Mouse (Mus musculus) embryonic stem cell, embryonic (primary cell): Measurements from ENCODE around the gene Gm17606.

ENCODE experiments used
- CTCF ChIA-PET, 4 experiments: fragments of 300-600 bp in 2 of 4; fragments of 350-600 bp in 2 of 4; sonication (Branson Sonifier 250); formaldehyde crosslinking; loops; one replicate each; lab custom pipeline; 2022; ENCODE audit warnings: inconsistent platforms in 2 of 4; lab: Charles Lee
- POLR2A ChIA-PET, 4 experiments: fragments of 300-600 bp in 2 of 4; fragments of 350-600 bp in 2 of 4; sonication (Branson Sonifier 250); formaldehyde crosslinking; loops; one replicate each; lab custom pipeline; 2022; ENCODE audit warnings: antibody characterized with exemption in 4 of 4, inconsistent platforms in 1 of 4; lab: Charles Lee

Gm17606 gene

GRCm38 (mm10) chr14:54640946-54641304 lies at the start of gene Gm17606:
Gene Gm17606, plus strand, starts transcription at chr14:54640952.
- ChIA-PET CTCF (interaction anchor here in 3 of 4 experiments (0.6 to 4.2 kb wide), 18 partner anchors 8 to 1673 kb away, joined by 3 to 77 read pairs (median 4); partner anchors contain the start of genes 1700123O20Rik (in 1 of the 3) and Haus4 (in 1 of the 3)), POLR2A (interaction anchor here in 3 of 4 experiments (0.6 to 3.6 kb wide), 14 partner anchors 10 to 162 kb away, joined by 3 to 38 read pairs (median 5); partner anchors contain the start of genes Psmb5 (in 2 of the 3), 1700123O20Rik (in 1 of the 3), Acin1 (in 1 of the 3) and Haus4 (in 1 of the 3))

DNA sequence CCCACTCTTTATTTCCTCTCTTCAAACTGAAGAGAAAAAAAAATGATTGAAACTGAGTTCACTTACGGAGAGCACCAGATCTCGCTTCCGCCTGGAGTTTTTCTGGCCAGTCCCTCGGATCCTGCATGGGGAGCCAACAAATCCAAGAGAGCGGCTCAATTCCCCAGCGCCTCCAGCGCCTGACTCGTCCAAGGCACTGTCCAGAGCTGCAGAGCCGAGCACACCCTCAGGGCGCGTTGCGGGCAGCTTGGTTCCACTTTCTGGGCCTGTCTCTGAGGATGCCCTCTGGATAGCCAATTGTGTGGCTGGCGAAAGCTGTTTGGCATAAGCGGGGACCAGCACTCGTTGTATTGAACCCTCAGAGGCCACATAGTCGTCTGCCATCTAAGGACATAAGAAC lies 49.7 kb upstream of the Gm17606 start:
- ChIA-PET CTCF (interaction anchor here in 2 of 4 experiments (0.7 to 2.7 kb wide), 10 partner anchors 9 to 67 kb away, joined by 3 to 12 read pairs (median 4); partner anchors contain the start of gene Haus4 (in 1 of the 2)), POLR2A (interaction anchor here in 3 of 4 experiments (0.7 to 67.6 kb wide), 16 partner anchors 9 to 45 kb away, joined by 3 to 2028 read pairs (median 5); partner anchors contain the start of genes 4931414P19Rik (in 2 of the 3), Ajuba (in 2 of the 3), Haus4 (in 2 of the 3) and Psmb5 (in 1 of the 3))

DNA sequence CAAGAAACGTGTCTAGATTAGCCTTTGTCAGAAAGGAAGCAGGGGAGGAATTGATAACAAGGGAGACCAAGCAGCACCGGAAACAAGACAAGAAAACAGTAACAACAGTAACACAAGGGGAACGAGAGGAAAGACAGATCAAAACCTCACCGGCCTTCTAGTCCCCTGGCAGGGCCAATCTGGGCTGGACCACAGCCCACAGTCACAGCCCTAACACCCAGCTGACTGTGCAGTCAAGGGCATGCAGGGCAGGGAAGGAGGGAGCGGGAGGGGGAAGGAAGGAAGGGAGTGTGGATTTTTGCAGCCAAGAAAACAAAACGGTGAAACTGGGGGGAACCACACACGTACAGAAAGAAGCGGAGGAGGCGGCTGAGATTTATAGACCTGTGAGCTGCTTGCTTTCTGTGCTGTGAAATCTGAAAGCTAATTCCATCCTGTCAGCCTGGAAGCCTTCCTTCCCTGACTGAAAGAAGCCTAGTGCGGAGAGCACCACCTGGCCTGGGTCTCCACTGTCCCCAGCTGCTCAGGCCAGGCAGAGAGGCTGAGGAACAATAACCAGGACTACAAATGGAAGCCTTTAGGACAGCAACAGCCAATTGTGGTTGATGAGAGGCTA lies 48.3 kb upstream of the Gm17606 start:
- ChIA-PET CTCF (interaction anchor here (0.6 to 3.8 kb wide), 12 partner anchors 8 to 139 kb away, joined by 3 to 30 read pairs (median 4); no protein-coding TSS in a partner anchor), POLR2A (interaction anchor here in 3 of 4 experiments (0.6 to 67.6 kb wide), 11 partner anchors 9 to 67 kb away, joined by 3 to 2028 read pairs (median 5); partner anchors contain the start of genes 4931414P19Rik (in 2 of the 3), Haus4 (in 2 of the 3) and Ajuba (in 1 of the 3))

DNA sequence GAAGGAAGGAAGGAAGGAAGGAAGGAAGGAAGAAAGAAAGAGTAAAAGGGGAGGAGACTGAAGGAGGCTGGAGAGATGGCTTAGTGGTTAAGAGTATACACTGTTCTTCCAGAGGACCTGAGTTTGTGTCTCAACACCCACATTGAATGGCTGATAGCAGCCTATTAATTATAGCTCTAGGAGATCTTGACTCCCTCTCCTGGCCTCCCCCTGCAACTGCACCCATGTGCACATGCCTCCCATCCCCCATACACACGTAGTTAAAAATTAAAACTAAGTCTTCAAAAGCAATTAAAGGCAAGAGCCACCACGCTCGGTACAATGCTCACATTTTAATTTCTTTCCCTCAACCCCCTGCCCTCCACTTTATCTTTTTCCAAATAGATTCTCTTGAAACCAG lies 46.7 kb upstream of the Gm17606 start:
- POLR2A ChIA-PET: interaction anchor here (0.6 to 67.6 kb wide), 29 partner anchors 9 to 552 kb away, joined by 3 to 2028 read pairs (median 6); partner anchors contain the start of genes Haus4 (in 3 of the 4), 4931414P19Rik (in 2 of the 4), Ajuba (in 1 of the 4) and Cdh24 (in 1 of the 4)
- CTCF ChIA-PET: interaction anchor here (0.6 to 3.8 kb wide), 29 partner anchors 10 to 366 kb away, joined by 3 to 30 read pairs (median 5); partner anchors contain the start of genes Haus4 (in 3 of the 4), Prmt5 (in 1 of the 4) and Slc7a7 (in 1 of the 4)

DNA sequence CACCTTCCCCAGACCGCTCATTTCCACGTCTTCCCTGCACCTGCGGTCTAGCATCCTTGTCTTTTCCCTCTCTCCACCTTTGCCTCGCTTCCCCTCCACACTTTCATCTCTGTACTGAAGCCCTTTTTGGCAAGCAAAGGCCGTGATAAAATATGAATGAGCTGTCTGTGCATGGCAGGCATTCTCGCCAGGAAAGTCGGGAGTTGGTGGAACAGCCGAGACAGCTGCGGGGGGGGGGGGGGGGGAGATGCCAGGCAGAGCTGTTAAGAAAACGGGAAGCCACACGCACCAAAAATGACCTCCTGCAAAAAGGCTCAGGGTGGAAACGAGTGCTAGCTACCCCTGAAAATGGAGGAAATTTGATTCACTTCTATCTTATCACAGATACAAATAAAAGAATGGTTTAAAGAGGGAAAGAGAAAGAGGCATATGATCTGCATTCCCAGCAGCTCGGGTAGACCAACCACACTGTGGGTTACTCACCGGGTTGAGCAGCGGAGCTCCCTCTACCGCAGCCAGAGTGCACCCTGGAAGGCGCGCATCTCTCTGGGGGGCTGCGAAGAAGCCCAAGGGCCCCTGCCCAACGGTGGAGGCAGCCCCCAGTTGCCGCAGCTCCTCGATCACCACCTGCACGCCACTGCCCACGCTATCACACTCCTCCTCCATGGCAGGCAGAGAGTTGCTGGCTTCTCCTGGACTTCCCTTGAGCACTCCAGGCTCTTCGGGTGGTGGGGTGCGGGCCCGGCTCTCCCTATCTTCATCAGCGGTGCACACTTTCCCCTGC lies 45.9 kb upstream of the Gm17606 start:
- POLR2A ChIA-PET: interaction anchor here (0.5 to 67.6 kb wide), 45 partner anchors 8 to 481 kb away, joined by 3 to 2028 read pairs (median 5); partner anchors contain the start of genes 4931414P19Rik (in 3 of the 4), Haus4 (in 3 of the 4), Psmb5 (in 3 of the 4) and 1700123O20Rik (in 2 of the 4)
- CTCF ChIA-PET: interaction anchor here in 3 of 4 experiments (0.5 to 3.8 kb wide), 43 partner anchors 11 to 367 kb away, joined by 3 to 30 read pairs (median 5); partner anchors contain the start of genes Haus4 (in 3 of the 3), 4931414P19Rik (in 1 of the 3), Cdh24 (in 1 of the 3) and Gm17606 (in 1 of the 3)

DNA sequence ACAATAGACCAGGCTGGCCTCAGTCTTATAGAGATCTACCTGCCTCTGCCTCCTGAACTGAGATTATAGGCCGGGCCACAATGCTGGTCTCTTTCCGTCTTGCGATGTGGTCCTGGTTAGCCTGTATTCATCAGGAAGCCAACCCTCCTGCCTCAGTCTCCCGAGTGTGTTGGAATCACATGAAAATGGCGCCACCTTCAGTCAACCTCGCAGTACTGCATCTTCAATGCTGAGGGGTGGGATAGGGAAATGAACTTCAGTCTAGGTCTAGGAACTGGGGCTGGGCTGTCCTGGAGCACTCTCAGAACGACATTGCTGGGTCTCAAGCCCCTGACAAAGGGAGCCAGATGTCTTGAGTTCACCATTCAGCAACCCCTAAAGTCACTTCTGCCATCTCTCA lies 43.7 kb upstream of the Gm17606 start:
- POLR2A ChIA-PET: interaction anchor here in 1 of 4 experiments (1.0 to 67.6 kb wide), 3 partner anchors 9 to 35 kb away, joined by 3 to 2028 read pairs (median 4); partner anchors contain the start of genes Ajuba, Haus4 and Psmb5
- CTCF ChIA-PET: interaction anchor here in 1 of 4 experiments (0.7 kb wide), 1 partner anchor 14 kb away, joined by 3 read pairs; no protein-coding TSS in a partner anchor

DNA sequence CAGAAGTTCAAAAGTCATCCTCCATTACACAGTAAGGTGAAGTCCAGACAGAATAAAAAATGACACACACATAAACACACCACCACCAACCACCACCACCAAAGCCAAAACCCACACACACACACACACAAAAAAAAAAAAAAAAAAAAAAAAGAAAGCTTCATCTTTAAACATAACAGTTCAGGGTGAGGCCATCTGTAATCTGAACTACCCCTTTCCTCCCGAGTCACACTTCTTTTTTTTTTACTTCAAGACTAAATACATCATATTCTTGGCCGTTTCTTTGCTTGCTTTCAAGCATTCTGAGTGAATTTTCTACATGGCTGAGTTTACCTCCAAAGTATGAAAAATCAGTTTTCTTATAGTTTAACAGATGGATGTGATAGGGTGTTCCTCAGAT lies 39.2 kb upstream of the Gm17606 start:
- POLR2A ChIA-PET: interaction anchor here in 2 of 4 experiments (0.6 to 67.6 kb wide), 6 partner anchors 11 to 858 kb away, joined by 3 to 2028 read pairs (median 4); partner anchors contain the start of genes Ajuba (in 1 of the 2), Haus4 (in 1 of the 2) and Psmb5 (in 1 of the 2)

DNA sequence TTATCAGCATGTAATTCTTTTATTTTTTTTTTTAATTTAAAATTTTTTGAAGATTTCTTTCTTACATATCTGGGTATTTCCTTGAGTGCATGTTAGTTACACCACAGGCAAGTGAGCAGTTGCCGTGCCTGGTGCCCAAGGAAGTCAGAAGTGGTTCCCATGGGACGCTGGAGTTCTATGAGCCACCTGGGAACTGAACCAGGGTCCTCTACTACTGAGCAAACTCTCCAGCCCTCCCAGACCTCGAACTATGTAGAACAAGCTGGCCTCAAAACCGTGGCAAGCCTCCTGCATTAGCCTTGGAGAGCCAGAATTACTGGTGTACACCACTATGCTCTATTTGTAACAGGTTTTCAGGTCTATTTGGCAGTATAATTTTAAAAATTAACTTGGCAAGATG lies 38.1 kb upstream of the Gm17606 start:
- POLR2A ChIA-PET: interaction anchor here in 2 of 4 experiments (0.6 to 67.6 kb wide), 7 partner anchors 8 to 40 kb away, joined by 3 to 2028 read pairs (median 12); partner anchors contain the start of genes Ajuba (in 1 of the 2) and Haus4 (in 1 of the 2)
- CTCF ChIA-PET: interaction anchor here in 2 of 4 experiments (0.5 to 1.6 kb wide), 4 partner anchors 15 to 412 kb away, joined by 3 read pairs; no protein-coding TSS in a partner anchor

More for the DNA sequence above, 39.2 kb upstream of the Gm17606 start:
- CTCF ChIA-PET: interaction anchor here in 2 of 4 experiments (0.6 to 1.5 kb wide), 3 partner anchors 11 to 50 kb away, joined by 3 read pairs; no protein-coding TSS in a partner anchor

- ChIA-PET CTCF (interaction anchor here in 3 of 4 experiments (0.6 to 1.6 kb wide), 5 partner anchors 14 to 510 kb away, joined by 3 to 4 read pairs (median 3); no protein-coding TSS in a partner anchor), POLR2A (interaction anchor here in 3 of 4 experiments (0.7 to 67.6 kb wide), 15 partner anchors 8 to 83 kb away, joined by 3 to 2028 read pairs (median 6); partner anchors contain the start of genes 1700123O20Rik (in 2 of the 3), Acin1 (in 2 of the 3), Psmb5 (in 2 of the 3) and Ajuba (in 1 of the 3))
Observed at GRCm38 (mm10) chr14:54603038-54603654, 37.6 kb upstream of the Gm17606 start.

DNA sequence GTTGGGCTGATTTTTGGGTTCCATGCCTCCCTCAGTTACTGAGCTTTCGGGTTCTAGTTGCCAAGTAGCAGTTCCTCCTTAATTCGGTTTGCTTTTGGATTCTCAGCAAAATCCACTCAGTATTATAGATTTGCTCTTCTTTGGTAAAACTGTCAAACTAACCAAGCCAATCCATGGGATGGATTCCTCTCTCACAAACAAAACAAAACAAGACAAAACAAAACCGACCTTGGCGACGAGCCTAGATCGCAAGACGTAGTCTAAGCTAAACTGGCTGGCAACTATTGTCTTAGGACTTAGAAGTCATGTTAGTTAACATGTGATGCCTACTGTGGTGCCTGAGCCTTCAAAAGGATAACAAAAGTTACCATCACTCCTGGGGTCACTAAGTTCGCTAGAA lies 37.1 kb upstream of the Gm17606 start:
- CTCF ChIA-PET: interaction anchor here in 3 of 4 experiments (0.6 to 1.6 kb wide), 4 partner anchors 14 to 511 kb away, joined by 3 to 4 read pairs (median 3); no protein-coding TSS in a partner anchor

DNA sequence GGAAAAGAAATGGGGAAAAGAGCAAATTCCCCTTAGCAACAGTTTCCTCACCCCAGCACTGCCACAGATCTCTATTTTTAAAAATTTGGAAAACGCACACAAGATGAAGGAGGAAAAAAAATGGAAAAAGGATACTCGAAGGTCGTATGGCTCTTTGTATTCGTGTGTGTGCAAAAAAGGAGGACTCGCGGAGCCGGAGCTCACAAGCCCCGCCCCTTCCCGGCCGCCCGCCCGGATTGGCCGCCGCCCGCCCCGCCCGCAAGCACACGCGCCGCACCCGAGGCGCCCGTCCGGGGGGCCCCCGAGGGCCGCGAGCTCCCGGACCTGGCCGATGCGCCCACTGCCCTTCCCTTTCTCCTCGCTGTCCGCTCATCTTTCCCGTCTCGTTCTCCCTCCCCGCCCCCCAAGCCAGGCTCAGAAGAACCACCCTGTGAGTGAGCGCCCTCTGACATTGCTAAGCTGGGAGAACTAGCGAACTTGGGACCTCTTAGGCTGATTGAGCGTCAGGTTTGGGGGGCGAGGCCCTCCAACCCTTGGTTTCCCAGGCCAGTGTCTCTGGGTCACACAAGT lies 34.9 kb upstream of the Gm17606 start, which contains the start of gene 4931414P19Rik:
Gene 4931414P19Rik (minus strand): TSS at position 242 of the 570 bp plus-strand sequence.
- CTCF ChIA-PET: interaction anchor here (0.6 to 1.4 kb wide), 13 partner anchors 10 to 80 kb away, joined by 3 to 9 read pairs (median 3); partner anchors contain the start of genes 1700123O20Rik (in 1 of the 4) and Cdh24 (in 1 of the 4)
- POLR2A ChIA-PET: interaction anchor here in 3 of 4 experiments (0.6 to 67.6 kb wide), 35 partner anchors 9 to 211 kb away, joined by 3 to 2028 read pairs (median 4); partner anchors contain the start of genes Ajuba (in 3 of the 3), Psmb5 (in 3 of the 3), 1700123O20Rik (in 2 of the 3) and Haus4 (in 2 of the 3)

More for the DNA sequence above, 37.1 kb upstream of the Gm17606 start:
- POLR2A ChIA-PET: interaction anchor here in 3 of 4 experiments (0.7 to 67.6 kb wide), 16 partner anchors 8 to 140 kb away, joined by 3 to 2028 read pairs (median 5); partner anchors contain the start of genes 1700123O20Rik (in 2 of the 3), Acin1 (in 2 of the 3), Psmb5 (in 2 of the 3) and Ajuba (in 1 of the 3)

DNA sequence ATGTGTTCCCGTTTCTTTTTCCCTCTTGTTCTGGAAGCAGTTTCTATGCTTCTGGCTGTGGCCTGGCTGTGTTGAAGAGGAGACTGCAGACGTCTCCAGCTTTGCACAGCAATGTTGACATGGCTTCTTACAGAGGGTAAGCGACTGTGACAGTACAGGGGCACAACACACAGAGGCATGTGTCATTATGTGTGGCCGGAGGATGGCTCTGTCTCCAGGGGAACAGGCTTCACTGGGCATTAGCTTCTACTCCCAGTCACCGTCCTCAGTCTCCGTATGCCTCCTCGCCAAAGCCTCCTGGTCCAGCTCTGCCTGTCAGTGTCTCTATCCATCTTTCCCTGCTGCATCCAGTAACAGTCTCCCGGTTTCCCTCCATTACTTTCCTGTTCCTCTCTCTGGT lies 33.5 kb upstream of the Gm17606 start:
- ChIA-PET CTCF (interaction anchor here in 3 of 4 experiments (0.6 to 1.4 kb wide), 7 partner anchors 11 to 83 kb away, joined by 3 to 5 read pairs (median 4); partner anchors contain the start of gene Psmb5 (in 1 of the 3)), POLR2A (interaction anchor here in 2 of 4 experiments (0.6 to 67.6 kb wide), 9 partner anchors 10 to 1356 kb away, joined by 3 to 2028 read pairs (median 4); partner anchors contain the start of genes Ajuba (in 1 of the 2), Haus4 (in 1 of the 2), Psmb11 (in 1 of the 2) and Psmb5 (in 1 of the 2))

- ChIA-PET POLR2A (interaction anchor here in 3 of 4 experiments (0.6 to 67.6 kb wide), 8 partner anchors 8 to 318 kb away, joined by 3 to 2028 read pairs (median 4); partner anchors contain the start of genes Ajuba (in 1 of the 3), Haus4 (in 1 of the 3), Psmb5 (in 1 of the 3) and Slc7a7 (in 1 of the 3)), CTCF (interaction anchor here (0.6 to 1.5 kb wide), 7 partner anchors 14 to 1106 kb away, joined by 3 to 8 read pairs (median 5); no protein-coding TSS in a partner anchor)
Observed at GRCm38 (mm10) chr14:54609245-54609644, 31.5 kb upstream of the Gm17606 start.

GRCm38 (mm10) chr14:54609962-54610361 lies 30.8 kb upstream of the Gm17606 start:
- POLR2A ChIA-PET: interaction anchor here in 2 of 4 experiments (1.3 to 67.6 kb wide), 5 partner anchors 16 to 48 kb away, joined by 3 to 2028 read pairs (median 3); partner anchors contain the start of genes Cdh24 (in 2 of the 2), Ajuba (in 1 of the 2), Gm17606 (in 1 of the 2) and Haus4 (in 1 of the 2)

More at GRCm38 (mm10) chr14:54609962-54610361, 30.8 kb upstream of the Gm17606 start:
- CTCF ChIA-PET: interaction anchor here in 2 of 4 experiments (0.8 to 1.6 kb wide), 4 partner anchors 24 to 59 kb away, joined by 3 to 6 read pairs (median 4); partner anchors contain the start of gene Cdh24 (in 2 of the 2)
